Mouse (Mus musculus) forebrain, embryonic 11.5 days (tissue): ENCODE results near the gene Dkc1. TPM values are rescaled to one million over a fixed set of nuclear protein-coding genes. Genes with fewer than 3 reads are reported as not detected.

Experiments
- ATAC-seq: fragments of 200-750 bp; cut with Nextera tagmentation; replicated peaks from 2 replicates; pipeline ENCODE4 v1.8.0; 2017; ENCODE audit warnings: moderate TSS enrichment; ENCODE audit not compliant: low FRiP score
- DNase-seq: peaks from one replicate; pipeline ENCODE4 v3.0.0-alpha.2; 2017; ENCODE audit warnings: low spot score
- H3K27ac ChIP-seq: fragments of 300-500 bp; sonication (generic); 2 replicates; pipeline ENCODE4 v1.5.1; 2014; ENCODE audit warnings: low read depth, low read length
- H3K27me3 ChIP-seq: fragments of 300-500 bp; sonication (generic); 2 replicates; pipeline ENCODE4 v1.6.1; 2014; ENCODE audit warnings: mild to moderate bottlenecking, low read length, mixed read lengths; ENCODE audit not compliant: control insufficient read depth, insufficient read depth
- H3K36me3 ChIP-seq: fragments of 300-500 bp; sonication (generic); 2 replicates; pipeline ENCODE4 v1.6.1; 2014; ENCODE audit warnings: mild to moderate bottlenecking, low read length, moderate library complexity, mixed read lengths; ENCODE audit not compliant: control insufficient read depth, insufficient read depth
- H3K4me1 ChIP-seq: fragments of 300-500 bp; sonication (generic); replicated peaks from 2 replicates; pipeline ENCODE4 v1.6.1; 2014; ENCODE audit warnings: low read length, mixed read lengths; ENCODE audit not compliant: control insufficient read depth, insufficient read depth
- H3K4me2 ChIP-seq: fragments of 300-500 bp; sonication (generic); 2 replicates; pipeline ENCODE4 v1.6.1; 2014; ENCODE audit warnings: low read depth, mild to moderate bottlenecking, low read length, moderate library complexity, mixed read lengths; ENCODE audit not compliant: severe bottlenecking
- H3K4me3 ChIP-seq: fragments of 300-500 bp; sonication (generic); 2 replicates; pipeline ENCODE4 v1.5.1; 2014; ENCODE audit warnings: low read depth, low read length
- H3K9ac ChIP-seq: fragments of 300-500 bp; sonication (generic); 2 replicates; pipeline ENCODE4 v1.6.1; 2014; ENCODE audit warnings: low read length
- H3K9me3 ChIP-seq: fragments of 300-500 bp; sonication (generic); 2 replicates; pipeline ENCODE4 v1.6.1; 2016; ENCODE audit warnings: low read length, mixed read lengths; ENCODE audit not compliant: control insufficient read depth
- WGBS: fragments of 180-500 bp; shearing (Covaris S2); extraction: QIAGEN DNeasy Blood & Tissue Kit; methylation state at CpG from one replicate; pipeline ENCODE4 v1.1.7; 2014; 5-methylcytosine and 5-hydroxymethylcytosine counted together
- polyA plus RNA-seq: library from polyadenylated mRNA; unstranded; fragments of >200 nt; fragmentation: Nextera tagmentation; extraction: Ambion mirVana; gene quantifications from 2 replicates; pipeline ENCODE4 v1.2.1, GENCODE M21; 2014

The Dkc1 gene
- polyA plus RNA-seq, 1 experiment from 2014 or later = 163 TPM

GRCm38 (mm10) chrX:75155576-75156243 lies 60.1 kb downstream of the Dkc1 start:
- DNase-seq (peak; percentile 74), ATAC-seq (peak; percentile 82)
- Histone ChIP-seq H3K4me3 (peak overlapping the region; percentile 33), H3K9me3 (no peaks in the 10 kb centered on the region), H3K36me3 (no peaks in the 10 kb centered on the region), H3K9ac (peak overlapping the region; percentile 44; the same call in 1 of the 2 replicates), H3K4me2 (peak overlapping the region; percentile 50), H3K27ac (no peak overlapping the region), H3K27me3 (no peaks in the 10 kb centered on the region), H3K4me1 (no peaks in the 10 kb centered on the region)
- WGBS = 29% methylated on average over 19 of the region's 49 CpGs

Other genes with a start within 250 kb of the Dkc1 start
- gene Gab3, start 10.4 kb upstream of the Dkc1 start, polyA plus RNA-seq = 1.1 and 1.2 TPM in 2 replicates
- 20.7 and 21.9 TPM in 2 replicates for gene Mpp1, start 35.2 kb downstream of the Dkc1 start, polyA plus RNA-seq
- not detected in 2 replicates for gene Smim9, start 67.9 kb downstream of the Dkc1 start, polyA plus RNA-seq